Mouse (Mus musculus): ENCODE data around the gene Sult6b2.

GRCm38 (mm10) chr6:142781286-142781685 lies 23.0 kb downstream of the Sult6b2 start:
- TF ChIP-seq POLR2A (IDR thresholded peaks at IDR 0.05; ENCODE audit: insufficient read depth, low read length) (no peak), CTCF (IDR thresholded peaks at IDR 0.05; ENCODE audit: low read depth, low read length) (no peak), EP300 (IDR thresholded peaks at IDR 0.05; ENCODE audit: insufficient read depth, low read depth, low read length) (no peak)
